Mouse (Mus musculus) embryonic fibroblast, embryonic 13.5 days (primary cell): ENCODE results near the gene Cnot1.

Experiments used
- CTCF ChIP-seq: IDR thresholded peaks from 2 replicates; pipeline ENCODE4 v1.5.1; 2011; ENCODE audit warnings: mild to moderate bottlenecking, control low read depth, low read length, moderate library complexity, borderline replicate concordance; ENCODE audit not compliant: insufficient read depth
- POLR2A ChIP-seq: IDR thresholded peaks from 2 replicates; pipeline ENCODE4 v1.6.1; 2011; ENCODE audit warnings: low read depth, mild to moderate bottlenecking, control low read depth, low read length, moderate library complexity

DNA sequence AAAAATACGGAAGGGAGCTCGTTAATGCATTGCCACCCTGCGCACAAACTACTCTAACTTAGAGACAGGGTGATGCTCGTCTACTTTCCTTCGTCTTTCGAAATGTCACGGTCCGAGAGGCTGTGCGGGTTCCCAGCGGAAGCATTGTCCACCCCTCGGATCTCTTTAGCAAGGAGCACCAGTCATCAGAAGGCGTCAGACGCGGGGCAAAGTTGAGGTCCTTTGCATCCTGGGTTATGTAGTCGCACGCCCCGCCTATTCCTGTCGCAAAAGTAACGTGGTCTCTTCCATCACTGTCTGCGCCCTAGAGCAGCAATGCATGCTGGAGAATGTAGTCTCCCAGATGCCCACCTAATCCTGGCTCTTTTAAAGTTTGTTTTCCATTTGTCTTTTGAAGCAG, 597 bp upstream of the Cnot1 start:
- TF ChIP-seq CTCF (no peak), POLR2A (peak; percentile 82)
